Comparison of ENCODE assay signal across 10 mouse cellular contexts in genomic region chr14:8297889-8298293, GRCm38 (mm10). TPM values are rescaled to one million over a fixed set of nuclear protein-coding genes. Genes with fewer than 3 reads are reported as not detected.
DNase-seq lines count a peak whose midpoint lies in the region.
"Had no signal": no experiment of that assay in that cellular context is flagged by ENCODE, and none has a peak within 500 bp of the region (broad histone marks: within the 10 kb centered on the region; RNA-seq: fewer than 3 reads in every experiment).

No protein-coding gene starts in this region.

- peak; percentile 56 to 62 for DNase-seq in kidney, postnatal 25 days
- no peak for DNase-seq in kidney, postnatal 4 days
- peak; percentile 20 for DNase-seq in urinary bladder, postnatal 25 days (ENCODE audit: low spot score)
- DNase-seq in urinary bladder, adult 2 months (ENCODE audit: low spot score): no peak
- DNase-seq in lung, adult 18-20 months: peak; percentile 63 to 78
- no peak for DNase-seq in layer of hippocampus, postnatal 25 days (ENCODE audit: extremely low spot score in 1 of 2, low spot score in 1 of 2)
- DNase-seq in cerebellum, postnatal 36 days: no peak
- DNase-seq: layer of hippocampus, adult 9-11 months had no signal

RNA-seq across cellular contexts. Expression of gene Fam107a, which starts 19.9 kb away (rescaled TPM):
- 1.5 and 1.8 TPM in 2 replicates for polyA plus RNA-seq in urinary bladder, adult 2 months (2012; rRNA removed)
- total RNA-seq in layer of hippocampus, postnatal 25 days (2021): 100 to 1,000 TPM; 284 to 286 TPM
- polyA plus RNA-seq: activated CD4-positive, CD25-positive, alpha-beta regulatory T cell, adult 4 months had no signal

RNA-seq across cellular contexts. Expression of gene Acox2, which starts 38.7 kb away (rescaled TPM):
- 0.14 and 0.15 TPM in 2 replicates for polyA plus RNA-seq in urinary bladder, adult 2 months (2012; rRNA removed)
- total RNA-seq in layer of hippocampus, postnatal 25 days (2021): under 1 TPM in 1 of 2 experiments, not detected in 1; 0.37 TPM
- polyA plus RNA-seq: activated CD4-positive, CD25-positive, alpha-beta regulatory T cell, adult 4 months; hindbrain, embryonic 14.5 days had no signal

Comparison
In these comparisons a context has a peak if more than half of its experiments do, and no peak if none do; other contexts are left out.
1. DNase-seq: peak in kidney, postnatal 25 days (2 of 2), urinary bladder, postnatal 25 days (single experiment) and lung, adult 18-20 months (2 of 2); none in kidney, postnatal 4 days (0 of 2), urinary bladder, adult 2 months (single experiment), layer of hippocampus, postnatal 25 days (0 of 2) and cerebellum, postnatal 36 days (0 of 2).